ENCODE assay signal across 9 mouse cellular contexts in genomic region chr16:9501713-9502112, GRCm38 (mm10).
A peak's percentile ranks its signal among the peaks of the same experiment; 100 is the strongest.
DNase-seq lines count a peak whose midpoint lies in the region; ATAC-seq and TF ChIP-seq lines count a peak whose summit lies in the region.
"Had no signal": no experiment of that assay in that cellular context is flagged by ENCODE, and none has a peak within 500 bp of the region (broad histone marks: within the 10 kb centered on the region; RNA-seq: fewer than 3 reads in every experiment).

No protein-coding gene starts in this region.

- no peak overlapping the region for H3K4me2 ChIP-seq in hindbrain, postnatal 0 days (ENCODE audit: low read depth, low read length)
- H3K4me2 ChIP-seq in hindbrain, embryonic 11.5 days (replicated peaks; ENCODE audit: low read depth, low read length): no peak overlapping the region
- no peak overlapping the region for H3K4me2 ChIP-seq in intestine, embryonic 16.5 days (ENCODE audit: low read depth, low read length)

- no peak overlapping the region for H3K4me3 ChIP-seq in hindbrain, postnatal 0 days (ENCODE audit: low read length)
- H3K4me3 ChIP-seq in hindbrain, embryonic 11.5 days (ENCODE audit: low read depth, low read length): no peak overlapping the region
- no peak overlapping the region for H3K4me3 ChIP-seq in intestine, embryonic 16.5 days (ENCODE audit: low read length)
- H3K4me3 ChIP-seq: erythroblast, embryonic 14.5 days had no signal

- 0 out of 2 replicates have a peak, but pooled peaks cover 3% of the 10 kb centered on the region for H3K4me1 ChIP-seq in hindbrain, postnatal 0 days (ENCODE audit: insufficient read depth, low read length)
- H3K4me1 ChIP-seq in hindbrain, embryonic 11.5 days (replicated peaks; ENCODE audit: control insufficient read depth, insufficient read depth, low read length): no peaks in the 10 kb centered on the region
- H3K4me1 ChIP-seq in intestine, embryonic 16.5 days (ENCODE audit: control insufficient read depth, insufficient read depth, low read length): no peaks in the 10 kb centered on the region

- no peak for ATAC-seq in hindbrain, postnatal 0 days
- no peak for ATAC-seq in hindbrain, embryonic 11.5 days (ENCODE audit: low FRiP score)
- peak; percentile 71 for ATAC-seq in intestine, embryonic 16.5 days
- ATAC-seq in cerebellum, adult (ENCODE audit: insufficient number of reproducible peaks, low FRiP score, low TSS enrichment): no peak

- H3K36me3 ChIP-seq in hindbrain, postnatal 0 days (ENCODE audit: insufficient read depth, low read length): no peaks in the 10 kb centered on the region
- H3K36me3 ChIP-seq in hindbrain, embryonic 11.5 days (ENCODE audit: control insufficient read depth, insufficient read depth, low read length): no peaks in the 10 kb centered on the region
- no peaks in the 10 kb centered on the region for H3K36me3 ChIP-seq in intestine, embryonic 16.5 days (ENCODE audit: control insufficient read depth, insufficient read depth, low read length)

- no peak overlapping the region for H3K9ac ChIP-seq in hindbrain, postnatal 0 days (replicated peaks; ENCODE audit: low read length)
- H3K9ac ChIP-seq in hindbrain, embryonic 11.5 days (ENCODE audit: low read depth, low read length): no peak overlapping the region
- H3K9ac ChIP-seq in intestine, embryonic 16.5 days (ENCODE audit: low read depth, low read length): no peak overlapping the region

- no peaks in the 10 kb centered on the region for H3K9me3 ChIP-seq in hindbrain, postnatal 0 days (ENCODE audit: low read length)
- H3K9me3 ChIP-seq in hindbrain, embryonic 11.5 days (ENCODE audit: control insufficient read depth, low read length): no peaks in the 10 kb centered on the region
- H3K9me3 ChIP-seq in intestine, embryonic 16.5 days (ENCODE audit: control insufficient read depth, low read length): no peaks in the 10 kb centered on the region

- no peaks in the 10 kb centered on the region for H3K27me3 ChIP-seq in hindbrain, postnatal 0 days (ENCODE audit: insufficient read depth, low read length)
- no peaks in the 10 kb centered on the region for H3K27me3 ChIP-seq in hindbrain, embryonic 11.5 days (ENCODE audit: control insufficient read depth, insufficient read depth, low read length)
- no peaks in the 10 kb centered on the region for H3K27me3 ChIP-seq in intestine, embryonic 16.5 days (replicated peaks; ENCODE audit: control insufficient read depth, insufficient read depth, low read length)

- WGBS in hindbrain, postnatal 0 days: 25% methylated on average over 4 of the region's 4 CpGs
- 72% methylated on average over 4 of the region's 4 CpGs for WGBS in hindbrain, embryonic 11.5 days
- 7% methylated on average over 4 of the region's 4 CpGs for WGBS in intestine, embryonic 16.5 days

- no peak for TF ChIP-seq CTCF in hindbrain, postnatal 0 days (IDR thresholded peaks at IDR 0.05; ENCODE audit: low read depth)

- H3K27ac ChIP-seq in hindbrain, postnatal 0 days: no peak overlapping the region
- H3K27ac ChIP-seq in hindbrain, embryonic 11.5 days (ENCODE audit: low read depth, low read length): no peak overlapping the region
- no peak overlapping the region for H3K27ac ChIP-seq in intestine, embryonic 16.5 days (ENCODE audit: low read length)

- peak; percentile 67 for DNase-seq in hindbrain, postnatal 0 days (ENCODE audit: low spot score)
- DNase-seq in hindbrain, embryonic 11.5 days (ENCODE audit: low spot score): no peak
- DNase-seq in adrenal gland, adult 2 months: peak; percentile 50
- peak; percentile 31 for DNase-seq in lung, postnatal 25 days (ENCODE audit: low spot score)
- DNase-seq in cerebellum, adult 8-10 months: no peak
- no peak for DNase-seq in thymus, postnatal 25 days

Comparison
In these comparisons a context has a peak if more than half of its experiments do, and no peak if none do; other contexts are left out.
1. DNase-seq: peak in hindbrain, postnatal 0 days (single experiment), adrenal gland, adult 2 months (single experiment) and lung, postnatal 25 days (single experiment); none in hindbrain, embryonic 11.5 days (single experiment), cerebellum, adult 8-10 months (single experiment) and thymus, postnatal 25 days (single experiment).